Mouse (Mus musculus): Measurements from ENCODE around the gene Asgr2.

GRCm38 (mm10) chr11:70068245-70068644, 24.2 kb upstream of the Asgr2 start:
- no peak for TF ChIP-seq TAL1 (IDR thresholded peaks at IDR 0.05; ENCODE audit: low read length)
- no peak for TF ChIP-seq GATA1 (IDR thresholded peaks at IDR 0.05; ENCODE audit: low read length)
